Mouse (Mus musculus): ENCODE results near the gene BC030867.

BC030867 gene

DNA sequence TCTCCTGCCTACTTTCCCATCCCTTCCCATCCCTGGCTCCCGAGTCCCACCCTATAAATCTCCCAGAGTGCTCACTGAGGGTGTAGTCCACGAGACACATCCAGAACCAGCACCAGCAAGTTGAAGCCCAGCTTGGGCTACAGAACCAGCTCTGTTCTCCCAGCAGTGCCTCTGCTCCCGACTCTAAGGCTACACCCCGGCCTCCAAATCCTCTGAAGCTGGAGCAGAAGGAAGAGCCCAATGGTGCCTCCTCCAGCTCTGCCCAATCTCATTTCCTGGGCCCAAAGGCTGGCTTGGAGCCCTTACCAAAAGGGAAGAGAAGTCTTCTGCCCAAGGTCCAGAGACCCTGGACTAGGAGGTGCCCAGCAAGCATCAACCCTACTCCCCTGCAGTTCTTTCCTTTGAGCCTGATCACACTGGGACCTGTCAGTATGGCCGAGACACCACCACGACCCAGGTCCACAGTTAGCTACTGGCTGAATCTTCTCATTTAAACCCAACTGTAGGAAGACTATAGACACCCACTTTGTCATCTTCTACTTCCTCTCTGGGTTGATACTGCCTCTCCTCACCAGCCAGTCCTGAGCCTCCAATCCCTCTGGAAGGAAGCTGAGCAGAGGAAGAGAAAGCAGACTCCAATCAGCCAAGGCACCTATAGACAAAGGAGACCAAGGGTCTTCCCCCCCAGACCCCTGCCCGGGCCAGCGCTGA lies 27.3 kb upstream of the BC030867 start:
- DNase-seq (ENCODE audit: low spot score in 2 of 2), result no peak

DNA sequence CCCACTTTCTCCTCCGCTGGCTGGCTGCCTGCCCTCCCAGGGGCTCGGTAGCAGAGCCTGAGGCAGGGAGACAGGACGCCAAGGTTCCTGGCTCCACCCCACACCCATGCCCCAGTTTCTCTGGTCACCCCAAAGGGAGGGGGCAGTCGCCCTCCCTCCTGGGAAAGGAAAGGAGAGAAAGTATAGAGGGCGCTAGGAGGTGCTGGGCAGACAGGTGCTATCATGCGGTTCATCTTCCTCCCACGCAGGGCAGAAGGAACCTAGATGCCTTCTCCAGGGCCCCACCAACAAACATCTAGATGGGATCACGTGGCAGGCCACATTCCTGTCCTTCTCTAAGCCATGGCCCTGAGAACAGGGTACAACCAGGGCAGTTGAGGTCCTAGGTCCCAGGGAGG lies 26.7 kb upstream of the BC030867 start:
- DNase-seq (ENCODE audit: low spot score in 2 of 2), result no peak

DNA sequence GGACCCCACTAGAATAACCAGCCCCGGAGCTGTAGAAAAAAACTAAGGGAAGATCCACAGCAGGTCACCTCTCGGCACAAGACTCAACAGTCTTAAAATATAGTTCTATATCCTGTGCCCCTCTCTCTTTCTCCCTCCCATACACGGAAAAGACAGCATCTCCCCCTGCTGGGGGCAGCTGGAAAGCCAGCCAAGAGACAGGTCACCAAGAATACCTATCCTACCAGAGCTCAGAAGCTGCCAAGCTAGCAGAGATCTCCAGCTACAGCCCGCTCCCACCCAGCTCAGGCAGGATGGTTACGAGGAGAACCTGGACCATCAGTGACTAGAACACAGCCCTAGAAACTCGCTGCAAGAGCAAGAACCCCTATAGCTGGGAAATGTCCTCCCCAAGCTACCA lies 25.5 kb upstream of the BC030867 start:
- peak; percentile 40 to 70 for DNase-seq (ENCODE audit: low spot score in 2 of 2)

DNA sequence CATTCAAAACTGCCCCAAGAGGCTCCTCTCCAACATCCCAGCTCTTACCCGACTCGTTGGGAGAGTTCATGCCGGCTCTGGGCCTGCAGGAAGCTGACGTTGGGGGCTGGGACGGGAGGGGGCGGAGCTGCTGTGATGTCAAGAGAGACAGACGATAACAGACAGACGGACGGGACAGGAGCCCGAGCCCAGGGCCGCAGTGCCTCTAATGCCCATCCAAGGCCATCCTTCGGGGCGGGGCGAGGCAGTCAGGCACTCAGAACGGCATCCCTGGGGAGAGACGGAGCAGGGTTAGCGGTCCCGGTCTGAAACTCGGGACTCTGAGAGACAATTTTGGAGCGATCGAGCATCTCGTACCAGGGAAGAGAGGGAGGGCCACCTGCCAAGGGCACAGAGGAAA lies 24.0 kb upstream of the BC030867 start:
- DNase-seq (ENCODE audit: low spot score in 2 of 2), result no peak

GRCm38 (mm10) chr11:102225221-102225620 lies 23.5 kb upstream of the BC030867 start:
- DNase-seq (ENCODE audit: low spot score in 2 of 2), result no peak

DNA sequence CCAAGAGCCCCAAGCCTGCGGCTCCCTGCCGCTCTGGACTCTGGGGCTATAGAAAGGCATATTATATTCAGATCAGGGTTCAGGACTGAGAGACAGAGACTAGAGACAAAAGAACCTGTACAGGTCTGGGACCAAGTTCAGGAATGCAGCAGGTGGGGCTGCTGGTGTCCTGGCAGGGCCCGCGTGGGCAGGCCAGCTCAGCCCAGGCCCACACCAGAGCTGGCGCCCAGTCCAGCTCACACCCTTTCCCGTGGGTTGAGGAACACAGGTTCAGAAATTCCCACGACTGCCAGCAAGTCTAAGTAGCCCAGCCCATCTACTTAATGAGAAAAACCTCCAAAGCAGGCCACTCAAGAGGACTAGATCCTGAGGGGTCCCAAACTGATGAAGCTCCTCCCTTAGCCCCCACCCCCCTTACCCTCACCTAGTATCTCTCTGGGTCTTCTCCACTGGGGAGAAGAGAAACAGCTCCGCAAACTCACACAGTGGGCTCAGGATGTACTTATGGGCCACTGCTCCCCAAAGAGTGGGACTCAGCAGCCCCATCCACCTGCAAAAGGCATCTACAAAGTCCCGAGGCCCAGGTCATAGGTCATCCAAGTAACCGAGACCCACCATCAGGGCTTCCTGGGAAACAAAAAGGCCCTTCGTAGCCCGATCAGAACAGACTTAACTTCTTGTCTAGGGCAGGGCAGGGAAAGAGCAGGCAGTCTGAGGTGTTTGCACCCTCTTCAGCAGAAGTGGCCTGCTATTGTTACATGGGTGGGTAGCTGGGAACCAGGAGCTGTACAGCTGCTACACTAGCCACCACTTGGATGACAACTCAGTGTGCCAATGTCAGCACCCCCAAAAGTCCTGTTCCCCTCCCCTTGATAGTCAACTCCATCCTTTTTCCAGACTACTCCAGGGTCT lies 22.4 kb upstream of the BC030867 start:
- DNase-seq (ENCODE audit: low spot score in 2 of 2), result no peak

- DNase-seq (ENCODE audit: low spot score in 2 of 2), result no peak
Measured at GRCm38 (mm10) chr11:102227270-102228190, 21.2 kb upstream of the BC030867 start.

DNA sequence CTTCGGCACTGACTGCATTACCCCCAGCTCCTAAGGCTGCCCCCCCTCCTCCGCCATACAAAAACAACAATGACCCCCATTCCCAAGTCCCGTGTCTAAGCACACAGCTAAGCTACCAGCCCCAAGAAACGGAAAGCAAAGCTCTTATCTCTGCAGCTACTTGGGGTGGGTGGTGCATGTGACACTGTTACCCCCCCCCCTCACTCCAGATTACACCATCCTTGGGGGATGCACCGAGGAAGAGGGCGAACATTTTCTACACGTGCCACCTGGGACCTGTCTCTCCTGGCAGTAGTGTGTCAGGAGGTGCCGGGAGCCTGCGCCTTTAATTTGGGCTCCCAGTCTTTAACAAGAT lies 20.5 kb upstream of the BC030867 start:
- no peak for DNase-seq (ENCODE audit: low spot score in 2 of 2)

GRCm38 (mm10) chr11:102228646-102229268 lies 19.9 kb upstream of the BC030867 start:
- DNase-seq (ENCODE audit: low spot score in 2 of 2), result no peak

- DNase-seq (ENCODE audit: low spot score in 2 of 2), result no peak
Measured at GRCm38 (mm10) chr11:102229331-102229953, 19.2 kb upstream of the BC030867 start.

- DNase-seq (ENCODE audit: low spot score in 2 of 2), result peak; percentile 99
Measured at GRCm38 (mm10) chr11:102230006-102230741, 18.5 kb upstream of the BC030867 start, which contains the start of gene Hdac5. Gene Hdac5 (minus strand): TSS chr11:102230166.

- DNase-seq (ENCODE audit: low spot score in 2 of 2), result no peak
Measured at GRCm38 (mm10) chr11:102236022-102236421, 12.7 kb upstream of the BC030867 start.

DNA sequence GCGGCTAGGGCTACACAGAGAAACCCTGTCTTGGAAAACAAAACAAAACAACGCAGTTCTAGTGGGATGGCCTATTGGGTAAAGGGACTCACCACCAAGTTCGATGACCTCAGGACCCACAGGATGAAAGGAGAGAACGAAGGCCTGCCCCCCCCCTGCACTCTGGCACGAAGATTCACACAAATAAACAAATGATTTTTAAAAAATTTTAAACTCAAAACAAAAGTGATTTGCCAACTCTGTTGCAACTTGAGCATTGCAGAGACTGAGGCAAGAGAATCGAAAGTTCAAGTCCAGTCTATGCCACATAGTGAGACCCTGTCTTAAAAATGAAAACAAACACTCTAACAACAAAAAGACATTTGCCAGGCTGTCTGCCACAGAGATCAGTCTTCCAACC lies 8.0 kb upstream of the BC030867 start:
- DNase-seq (ENCODE audit: low spot score in 2 of 2), result no peak

GRCm38 (mm10) chr11:102241246-102241645 lies 7.4 kb upstream of the BC030867 start:
- no peak for DNase-seq (ENCODE audit: low spot score in 2 of 2)

DNA sequence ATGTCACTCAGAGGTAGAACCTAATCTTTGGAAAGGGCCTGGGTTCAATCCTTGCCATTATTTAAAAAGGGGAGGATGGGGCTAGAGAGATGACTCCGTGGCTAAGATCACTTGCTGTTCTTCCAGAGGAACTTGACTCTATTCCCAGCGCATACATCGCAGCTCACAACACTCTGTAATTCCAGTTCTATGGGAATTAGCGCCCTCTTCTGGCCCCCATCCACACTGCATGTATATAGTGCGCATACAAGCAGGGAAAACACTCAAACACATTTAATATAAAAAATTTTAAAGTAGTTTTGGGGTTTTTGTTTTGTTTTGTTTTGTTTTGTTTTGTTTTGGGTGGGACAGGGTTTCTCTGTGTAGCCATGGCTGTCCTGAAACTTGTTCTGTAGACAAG lies 6.8 kb upstream of the BC030867 start:
- DNase-seq (ENCODE audit: low spot score in 2 of 2), result no peak

GRCm38 (mm10) chr11:102244926-102245449 lies 3.7 kb upstream of the BC030867 start:
- DNase-seq (ENCODE audit: low spot score in 2 of 2), result peak; percentile 54 to 71

DNA sequence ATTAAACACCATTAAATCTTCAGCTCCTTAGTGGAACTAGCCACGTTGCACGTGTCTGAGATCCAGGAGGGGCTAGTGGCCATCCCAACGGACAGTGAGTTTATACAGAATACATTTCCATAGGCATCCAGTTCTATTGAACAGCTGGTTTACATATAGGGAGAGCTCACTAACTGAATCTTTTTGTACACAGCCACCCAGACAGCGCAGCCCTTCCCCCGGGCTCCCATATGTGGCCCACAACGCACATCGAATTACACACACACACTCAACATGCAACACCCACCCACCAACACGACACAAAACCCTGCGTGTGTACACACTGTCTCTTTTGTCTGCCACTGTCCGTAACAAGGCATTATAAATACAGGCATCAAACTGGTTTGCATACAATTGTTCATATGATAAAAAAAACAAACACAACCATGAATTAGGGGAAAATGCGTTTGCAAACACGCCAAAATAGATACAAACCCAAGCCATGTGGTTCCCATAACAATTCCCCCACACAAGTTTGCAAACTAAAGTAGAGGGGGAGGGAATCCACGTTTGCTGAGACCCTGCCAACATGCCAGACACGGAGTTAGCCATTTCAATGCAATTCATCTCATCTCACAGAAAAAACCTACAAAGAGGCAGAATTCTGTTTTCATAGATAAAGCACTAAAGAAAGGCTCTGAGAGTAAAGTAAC lies 3.0 kb upstream of the BC030867 start:
- DNase-seq (ENCODE audit: low spot score in 2 of 2), result no peak

GRCm38 (mm10) chr11:102246273-102246635 lies 2.4 kb upstream of the BC030867 start:
- no peak for DNase-seq (ENCODE audit: low spot score in 2 of 2)

GRCm38 (mm10) chr11:102246871-102247270 lies 1.8 kb upstream of the BC030867 start:
- DNase-seq (ENCODE audit: low spot score in 2 of 2), result no peak
